Mouse (Mus musculus) embryonic facial prominence, embryonic 11.5 days (tissue): Measurements from ENCODE around the gene Rgs3. TPM values are rescaled to one million over a fixed set of nuclear protein-coding genes. Genes with fewer than 3 reads are reported as not detected.

ENCODE experiments used
- ATAC-seq: fragments of 200-750 bp; cut with Nextera tagmentation; replicated peaks from 2 replicates; pipeline ENCODE4 v1.8.0; 2017; ENCODE audit warnings: low read depth; ENCODE audit not compliant: insufficient number of reproducible peaks, low FRiP score, low TSS enrichment
- DNase-seq: peaks from one replicate; pipeline ENCODE4 v3.0.0-alpha.2; 2015; ENCODE audit warnings: low spot score
- H3K27ac ChIP-seq: fragments of 300-500 bp; sonication (generic); replicated peaks from 2 replicates; pipeline ENCODE4 v1.5.1; 2014; ENCODE audit warnings: mild to moderate bottlenecking, low read depth, low read length, control low read depth
- H3K27me3 ChIP-seq: fragments of 300-500 bp; sonication (generic); 2 replicates; pipeline ENCODE4 v1.6.1; 2014; ENCODE audit warnings: mild to moderate bottlenecking, low read length, moderate library complexity, mixed read lengths; ENCODE audit not compliant: control insufficient read depth, insufficient read depth
- H3K36me3 ChIP-seq: fragments of 300-500 bp; sonication (generic); replicated peaks from 2 replicates; pipeline ENCODE4 v1.6.1; 2014; ENCODE audit warnings: low read depth, mild to moderate bottlenecking, low read length, moderate library complexity, mixed read lengths; ENCODE audit not compliant: control insufficient read depth, insufficient read depth
- H3K4me1 ChIP-seq: fragments of 300-500 bp; sonication (generic); 2 replicates; pipeline ENCODE4 v1.6.1; 2014; ENCODE audit warnings: low read length, mixed read lengths; ENCODE audit not compliant: control insufficient read depth, insufficient read depth
- H3K4me2 ChIP-seq: fragments of 300-500 bp; sonication (generic); 2 replicates; pipeline ENCODE4 v1.6.1; 2014; ENCODE audit warnings: low read depth, mild to moderate bottlenecking, control low read depth, low read length, moderate library complexity
- H3K4me3 ChIP-seq: fragments of 300-500 bp; sonication (generic); 2 replicates; pipeline ENCODE4 v1.5.1; 2014; ENCODE audit warnings: low read depth, low read length, control low read depth
- H3K9ac ChIP-seq: fragments of 300-500 bp; sonication (generic); replicated peaks from 2 replicates; pipeline ENCODE4 v1.6.1; 2014; ENCODE audit warnings: mild to moderate bottlenecking, control low read depth, low read length
- H3K9me3 ChIP-seq: fragments of 300-500 bp; sonication (generic); replicated peaks from 2 replicates; pipeline ENCODE4 v1.6.1; 2016; ENCODE audit warnings: mild to moderate bottlenecking, low read length, inconsistent platforms, mixed read lengths; ENCODE audit not compliant: control insufficient read depth
- WGBS: fragments of 180-500 bp; shearing (Covaris S2); extraction: QIAGEN DNeasy Blood & Tissue Kit; methylation state at CpG from one replicate; pipeline ENCODE4 v1.1.7; 2014; 5-methylcytosine and 5-hydroxymethylcytosine counted together
- polyA plus RNA-seq: library from polyadenylated mRNA; unstranded; fragments of >200 nt; fragmentation: Nextera tagmentation; extraction: Ambion mirVana; gene quantifications from 2 replicates; pipeline ENCODE4 v1.2.1, GENCODE M21; 2014

Gene Rgs3
- polyA plus RNA-seq, 1 experiment from 2014 or later: 24.8 TPM

- WGBS: 79% methylated on average over 4 of the region's 4 CpGs
These were observed 169.5 kb downstream of the Rgs3 start for GRCm38 (mm10) chr4:62729191-62729590.

GRCm38 (mm10) chr4:62729941-62730340 is 170.3 kb downstream of the Rgs3 start:
- no peak for DNase-seq
- Histone ChIP-seq H3K27me3 (no peaks in the 10 kb centered on the region), H3K4me3 (no peak overlapping the region), H3K9ac (no peak overlapping the region), H3K36me3 (no peaks in the 10 kb centered on the region), H3K4me2 (no peak overlapping the region), H3K27ac (no peak overlapping the region), H3K4me1 (peaks cover 4% of the 10 kb centered on the region), H3K9me3 (no peaks in the 10 kb centered on the region)
- 78% methylated on average over 5 of the region's 5 CpGs for WGBS
- ATAC-seq: no peak

More at GRCm38 (mm10) chr4:62729191-62729590, 169.5 kb downstream of the Rgs3 start:
- peaks cover 4% of the 10 kb centered on the region for H3K4me1 ChIP-seq
- no peaks in the 10 kb centered on the region for H3K36me3 ChIP-seq
- H3K27me3 ChIP-seq: no peaks in the 10 kb centered on the region
- no peak overlapping the region for H3K27ac ChIP-seq
- H3K4me3 ChIP-seq: no peak overlapping the region
- H3K9me3 ChIP-seq: no peaks in the 10 kb centered on the region
- no peak overlapping the region for H3K9ac ChIP-seq
- no peak overlapping the region for H3K4me2 ChIP-seq
- no peak for DNase-seq
- ATAC-seq: no peak

DNA sequence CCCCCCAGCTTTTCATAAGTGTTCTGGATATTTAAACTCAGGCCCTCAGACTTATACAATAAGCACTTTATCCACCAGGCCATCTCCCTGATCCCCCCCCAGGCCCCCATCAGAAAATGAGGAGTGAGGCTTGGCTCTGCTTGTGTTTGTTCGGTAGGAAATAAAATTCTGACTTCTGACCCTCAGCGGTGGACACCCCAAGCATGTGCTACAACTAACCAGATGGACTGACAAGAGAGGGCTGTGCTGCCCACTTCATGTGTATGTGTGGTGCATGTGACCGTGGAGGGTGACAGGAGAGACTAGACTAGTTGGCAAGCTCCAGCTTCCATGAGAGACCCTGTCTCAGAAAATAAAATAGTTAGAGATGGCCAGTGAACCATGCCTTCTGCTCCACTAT is 171.2 kb downstream of the Rgs3 start:
- ATAC-seq (no peak), DNase-seq (no peak)
- no peak overlapping the region for H3K27ac ChIP-seq
- 85% methylated on average over 3 of the region's 3 CpGs for WGBS
- H3K4me3 ChIP-seq: no peak overlapping the region
- no peaks in the 10 kb centered on the region for H3K27me3 ChIP-seq
- H3K4me2 ChIP-seq: no peak overlapping the region
- H3K9me3 ChIP-seq: no peaks in the 10 kb centered on the region
- no peak overlapping the region for H3K9ac ChIP-seq
- peaks cover 4% of the 10 kb centered on the region for H3K4me1 ChIP-seq
- no peaks in the 10 kb centered on the region for H3K36me3 ChIP-seq

DNA sequence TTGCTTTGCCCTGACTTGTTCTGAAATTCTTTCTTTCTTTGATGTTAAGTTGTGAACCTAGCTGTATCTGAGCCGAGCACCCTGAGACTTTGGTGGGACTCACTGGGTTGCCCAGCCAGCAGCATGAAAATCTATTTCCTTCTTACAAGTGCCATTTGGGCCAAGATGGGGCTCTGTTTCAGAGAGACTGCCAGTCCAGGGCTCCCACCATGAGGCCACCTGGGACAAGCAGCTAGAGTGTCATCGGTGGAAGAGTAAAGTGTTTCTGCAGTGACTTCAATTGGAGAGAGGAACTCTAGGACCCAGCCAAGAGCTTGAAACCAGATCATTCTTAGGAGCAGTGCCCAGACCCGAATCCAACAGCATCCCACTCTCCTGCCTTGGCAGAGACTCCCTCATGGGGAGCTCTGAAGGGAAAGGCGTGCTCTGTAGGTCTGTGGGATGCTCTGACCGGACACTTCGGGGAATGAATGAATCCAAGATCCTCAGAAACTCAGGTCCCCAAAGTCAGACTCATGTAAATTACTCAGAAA is 171.9 kb downstream of the Rgs3 start:
- Histone ChIP-seq H3K27ac (no peak overlapping the region), H3K9ac (no peak overlapping the region), H3K4me1 (peaks cover 4% of the 10 kb centered on the region), H3K36me3 (no peaks in the 10 kb centered on the region), H3K4me3 (no peak overlapping the region), H3K9me3 (no peaks in the 10 kb centered on the region), H3K4me2 (no peak overlapping the region), H3K27me3 (no peaks in the 10 kb centered on the region)
- WGBS: 85% methylated on average over 6 of the region's 6 CpGs
- DNase-seq: no peak
- ATAC-seq: no peak

GRCm38 (mm10) chr4:62732096-62732495 is 172.4 kb downstream of the Rgs3 start:
- ATAC-seq (no peak), DNase-seq (no peak)
- Histone ChIP-seq H3K9ac (no peak overlapping the region), H3K4me1 (peaks cover 4% of the 10 kb centered on the region), H3K9me3 (no peaks in the 10 kb centered on the region), H3K27me3 (no peaks in the 10 kb centered on the region), H3K4me3 (no peak overlapping the region), H3K4me2 (no peak overlapping the region), H3K36me3 (no peaks in the 10 kb centered on the region), H3K27ac (no peak overlapping the region)
- 72% methylated on average over 7 of the region's 7 CpGs for WGBS

GRCm38 (mm10) chr4:62732840-62733239 is 173.2 kb downstream of the Rgs3 start:
- no peaks in the 10 kb centered on the region for H3K36me3 ChIP-seq
- no peaks in the 10 kb centered on the region for H3K9me3 ChIP-seq
- no peak overlapping the region for H3K4me3 ChIP-seq
- no peaks in the 10 kb centered on the region for H3K27me3 ChIP-seq
- 31% methylated on average over 2 of the region's 2 CpGs for WGBS
- 0 out of 2 replicates have a peak overlapping the region, but pooled peaks have one; percentile 22 for H3K27ac ChIP-seq
- H3K4me2 ChIP-seq: no peak overlapping the region
- H3K9ac ChIP-seq: no peak overlapping the region
- peak; percentile 48 for DNase-seq
- 0 out of 2 replicates have a peak, but pooled peaks have one; percentile 11 for ATAC-seq
- H3K4me1 ChIP-seq: peaks cover 2% of the 10 kb centered on the region; the same call in 1 of the 2 replicates

DNA sequence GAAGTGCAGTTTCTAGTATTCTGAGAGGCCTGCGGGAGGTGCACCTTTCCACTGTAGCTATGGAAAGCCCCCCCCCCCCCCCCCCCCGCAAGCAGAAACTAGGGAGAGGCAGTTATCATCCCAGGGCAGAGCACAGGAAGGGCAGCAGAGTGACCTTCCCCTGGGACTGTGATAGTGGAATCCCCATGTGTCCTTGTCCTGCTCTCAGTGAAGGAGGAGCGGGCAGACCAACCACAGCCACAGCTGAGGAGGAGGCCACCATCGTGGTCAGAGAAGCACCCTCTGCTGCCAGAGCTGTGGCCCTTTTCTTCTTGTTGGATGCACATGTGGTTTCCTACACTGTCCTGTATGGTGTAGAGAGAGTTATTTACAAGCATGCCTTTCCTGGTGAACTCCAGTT is 174.3 kb downstream of the Rgs3 start:
- no peak overlapping the region for H3K4me3 ChIP-seq
- H3K9ac ChIP-seq: no peak overlapping the region
- H3K27ac ChIP-seq: no peak overlapping the region
- ATAC-seq: no peak
- WGBS: 70% methylated on average over 3 of the region's 4 CpGs
- DNase-seq: no peak
- no peaks in the 10 kb centered on the region for H3K36me3 ChIP-seq
- no peaks in the 10 kb centered on the region for H3K27me3 ChIP-seq
- H3K4me2 ChIP-seq: no peak overlapping the region
- no peaks in the 10 kb centered on the region for H3K9me3 ChIP-seq
- H3K4me1 ChIP-seq: 0 out of 2 replicates have a peak, but pooled peaks cover 2% of the 10 kb centered on the region

DNA sequence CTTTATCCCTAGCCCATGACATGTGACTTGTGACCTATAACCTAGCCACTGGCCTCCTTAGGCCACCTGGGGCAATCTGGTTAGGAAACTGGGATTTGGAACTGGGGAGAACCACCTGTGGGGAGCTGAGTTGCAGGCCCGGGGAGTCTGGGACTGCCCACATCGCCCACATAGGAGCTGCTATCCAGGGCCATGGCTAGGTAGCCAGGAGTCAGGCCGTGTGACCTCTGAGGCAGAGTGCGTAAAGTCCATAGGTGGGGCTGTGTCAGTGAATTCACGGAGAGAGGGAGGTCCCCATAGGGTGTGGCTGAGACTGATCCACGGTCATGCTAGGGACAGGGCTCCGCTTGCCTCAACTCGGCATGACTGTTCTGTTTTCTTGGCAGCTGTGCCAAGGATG is 175.6 kb downstream of the Rgs3 start:
- DNase-seq: no peak
- no peaks in the 10 kb centered on the region for H3K9me3 ChIP-seq
- H3K36me3 ChIP-seq: no peaks in the 10 kb centered on the region
- 80% methylated on average over 8 of the region's 8 CpGs for WGBS
- H3K27ac ChIP-seq: no peak overlapping the region
- no peak overlapping the region for H3K9ac ChIP-seq
- H3K4me2 ChIP-seq: no peak overlapping the region
- H3K4me1 ChIP-seq: 0 out of 2 replicates have a peak, but pooled peaks cover 2% of the 10 kb centered on the region
- ATAC-seq: no peak
- no peaks in the 10 kb centered on the region for H3K27me3 ChIP-seq
- H3K4me3 ChIP-seq: no peak overlapping the region
